Mouse (Mus musculus) intestine, embryonic 16.5 days (tissue): ENCODE measurements around the gene Ccdc115. TPM values are rescaled to one million over a fixed set of nuclear protein-coding genes. Genes with fewer than 3 reads are reported as not detected.

ENCODE experiments used
- ATAC-seq: fragments of 200-750 bp; cut with Nextera tagmentation; 2 replicates; pipeline ENCODE4 v1.8.0; 2017; ENCODE audit warnings: moderate TSS enrichment, moderate library complexity
- H3K27ac ChIP-seq: fragments of 300-500 bp; sonication (generic); 2 replicates; pipeline ENCODE4 v1.5.1; 2014; ENCODE audit warnings: mild to moderate bottlenecking, low read length
- H3K27me3 ChIP-seq: fragments of 300-500 bp; sonication (generic); replicated peaks from 2 replicates; pipeline ENCODE4 v1.6.1; 2014; ENCODE audit warnings: low read length, control low read depth, mixed read lengths; ENCODE audit not compliant: control insufficient read depth, insufficient read depth
- H3K36me3 ChIP-seq: fragments of 300-500 bp; sonication (generic); 2 replicates; pipeline ENCODE4 v1.6.1; 2014; ENCODE audit warnings: low read length, control low read depth; ENCODE audit not compliant: control insufficient read depth, insufficient read depth
- H3K4me1 ChIP-seq: fragments of 300-500 bp; sonication (generic); 2 replicates; pipeline ENCODE4 v1.6.1; 2014; ENCODE audit warnings: low read length, control low read depth, mixed read lengths; ENCODE audit not compliant: control insufficient read depth, insufficient read depth
- H3K4me2 ChIP-seq: fragments of 300-500 bp; sonication (generic); 2 replicates; pipeline ENCODE4 v1.6.1; 2014; ENCODE audit warnings: low read depth, low read length, control low read depth
- H3K4me3 ChIP-seq: fragments of 300-500 bp; sonication (generic); 2 replicates; pipeline ENCODE4 v1.5.1; 2014; ENCODE audit warnings: mild to moderate bottlenecking, low read length
- H3K9ac ChIP-seq: fragments of 300-500 bp; sonication (generic); 2 replicates; pipeline ENCODE4 v1.6.1; 2014; ENCODE audit warnings: low read depth, low read length
- H3K9me3 ChIP-seq: fragments of 300-500 bp; sonication (generic); 2 replicates; pipeline ENCODE4 v1.6.1; 2016; ENCODE audit warnings: low read length, control low read depth; ENCODE audit not compliant: control insufficient read depth
- WGBS: fragments of 180-500 bp; shearing (Covaris S2); extraction: QIAGEN DNeasy Blood & Tissue Kit; methylation state at CpG from one replicate; pipeline ENCODE4 v1.1.7; 2014; 5-methylcytosine and 5-hydroxymethylcytosine counted together
- polyA plus RNA-seq: library from polyadenylated mRNA; unstranded; fragments of >200 nt; fragmentation: Nextera tagmentation; extraction: Ambion mirVana; gene quantifications from 2 replicates; pipeline ENCODE4 v1.2.1, GENCODE M21; 2015

The Ccdc115 gene
- polyA plus RNA-seq, 1 experiment from 2014 or later = 66.4 TPM

DNA sequence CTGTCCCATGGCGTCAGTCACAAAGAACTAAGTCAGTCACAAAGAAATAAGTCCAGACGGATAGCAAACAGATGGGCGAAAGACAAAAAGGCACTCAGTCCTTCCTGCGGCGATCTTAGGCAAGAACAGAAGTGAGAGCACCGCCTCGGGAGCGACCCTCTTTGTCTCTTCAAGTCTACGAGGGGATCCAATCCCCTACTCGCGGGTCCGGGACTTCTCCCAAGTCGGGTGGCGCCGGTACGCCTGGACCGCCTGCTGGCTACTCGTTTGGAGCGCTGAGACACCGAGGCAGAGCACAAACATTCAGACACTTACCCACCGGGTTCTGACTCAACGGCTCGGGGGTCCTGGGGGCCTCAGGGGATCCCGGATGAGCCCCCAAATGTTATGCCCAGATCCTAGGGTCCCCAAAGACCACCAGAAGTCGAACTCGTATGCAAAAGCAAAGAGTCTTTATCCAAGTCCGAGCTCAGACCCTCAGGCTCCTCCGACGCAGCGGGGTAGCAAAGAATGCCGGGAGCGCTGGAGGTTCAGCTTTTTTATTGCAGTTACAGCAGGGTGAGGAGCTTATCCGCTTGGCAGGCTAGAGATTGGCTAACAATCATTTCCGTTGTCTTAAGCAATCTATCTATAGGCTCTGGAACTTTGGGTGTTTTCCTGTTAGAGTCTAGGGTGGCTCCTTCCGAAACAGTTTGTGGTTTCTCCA lies 6.5 kb downstream of the Ccdc115 start:
- Histone ChIP-seq H3K36me3 (peaks cover 9% of the 10 kb centered on the region), H3K9ac (peak overlapping the region; percentile 72), H3K27me3 (no peaks in the 10 kb centered on the region), H3K4me3 (peak overlapping the region; percentile 55), H3K27ac (peak overlapping the region; percentile 67), H3K4me1 (no peaks in the 10 kb centered on the region), H3K4me2 (peak overlapping the region; percentile 87), H3K9me3 (peaks cover 31% of the 10 kb centered on the region)
- ATAC-seq = peak; percentile 61
- WGBS = 14% methylated on average over 35 of the region's 35 CpGs

GRCm38 (mm10) chr1:34432411-34432775 lies 7.1 kb downstream of the Ccdc115 start:
- Histone ChIP-seq H3K27ac (peak overlapping the region; percentile 67; the same call in 1 of the 2 replicates), H3K4me1 (no peaks in the 10 kb centered on the region), H3K9ac (peak overlapping the region; percentile 72; the same call in 1 of the 2 replicates), H3K4me3 (peak overlapping the region; percentile 55), H3K36me3 (peaks cover 9% of the 10 kb centered on the region), H3K27me3 (no peaks in the 10 kb centered on the region), H3K4me2 (peak overlapping the region; percentile 87), H3K9me3 (peaks cover 33% of the 10 kb centered on the region)
- no peak for ATAC-seq
- WGBS = 57% methylated on average over 13 of the region's 13 CpGs

DNA sequence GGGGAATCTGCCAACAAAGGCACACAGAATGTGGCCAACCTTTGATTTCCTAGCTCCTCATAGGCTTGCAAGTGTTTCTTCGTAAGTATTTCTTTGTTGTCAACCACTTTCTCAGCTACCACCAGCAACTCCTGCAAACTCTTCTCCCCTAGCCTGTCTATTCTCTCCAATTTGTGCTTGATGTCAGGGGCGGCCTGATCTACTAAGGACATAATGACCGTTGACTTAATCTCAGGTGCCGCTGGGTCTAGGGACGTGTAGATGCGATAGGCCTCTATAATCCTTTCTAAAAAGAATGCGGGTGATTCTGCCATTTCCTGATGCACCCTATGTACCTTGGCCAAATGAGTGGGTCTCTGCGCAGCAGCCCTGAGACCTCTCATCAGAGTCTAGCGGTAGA lies 8.0 kb downstream of the Ccdc115 start:
- no peaks in the 10 kb centered on the region for H3K4me1 ChIP-seq
- H3K9me3 ChIP-seq = peaks cover 33% of the 10 kb centered on the region
- H3K4me3 ChIP-seq = no peak overlapping the region
- H3K27ac ChIP-seq = no peak overlapping the region
- peaks cover 9% of the 10 kb centered on the region; the same call in 1 of the 2 replicates for H3K36me3 ChIP-seq
- H3K27me3 ChIP-seq = no peaks in the 10 kb centered on the region
- no peak overlapping the region for H3K4me2 ChIP-seq
- ATAC-seq = no peak
- H3K9ac ChIP-seq = no peak overlapping the region
- 98% methylated on average over 9 of the region's 9 CpGs for WGBS

GRCm38 (mm10) chr1:34430981-34431380 lies 8.5 kb downstream of the Ccdc115 start:
- H3K4me1 ChIP-seq = no peaks in the 10 kb centered on the region
- 97% methylated on average over 3 of the region's 3 CpGs for WGBS
- no peaks in the 10 kb centered on the region for H3K27me3 ChIP-seq
- peaks cover 9% of the 10 kb centered on the region; the same call in 1 of the 2 replicates for H3K36me3 ChIP-seq
- H3K27ac ChIP-seq = no peak overlapping the region
- H3K9me3 ChIP-seq = peaks cover 33% of the 10 kb centered on the region
- no peak overlapping the region for H3K4me2 ChIP-seq
- no peak overlapping the region for H3K4me3 ChIP-seq
- no peak for ATAC-seq
- no peak overlapping the region for H3K9ac ChIP-seq

DNA sequence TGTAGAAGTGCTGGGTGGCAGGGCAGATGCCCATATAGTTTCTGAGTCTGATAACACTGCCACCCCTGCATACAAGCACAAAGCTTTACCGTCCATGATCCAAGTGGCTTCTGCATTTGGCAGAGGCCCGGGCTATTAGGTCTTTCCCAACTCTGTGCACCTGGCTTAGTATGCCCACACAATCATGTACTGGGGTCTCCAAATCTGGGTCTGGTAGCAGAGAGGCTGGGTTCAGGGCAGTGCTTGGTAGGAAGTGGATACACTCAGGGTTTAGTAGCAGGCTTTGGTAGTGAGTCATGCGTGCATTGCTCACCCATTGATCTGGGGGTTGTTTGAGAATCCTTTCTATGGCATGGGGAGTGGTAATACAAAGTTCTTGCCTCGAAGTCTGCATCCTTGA lies 10.2 kb downstream of the Ccdc115 start:
- ATAC-seq = no peak
- H3K27ac ChIP-seq = no peak overlapping the region
- H3K36me3 ChIP-seq = peaks cover 9% of the 10 kb centered on the region; the same call in 1 of the 2 replicates
- H3K4me3 ChIP-seq = no peak overlapping the region
- WGBS = 95% methylated on average over 4 of the region's 4 CpGs
- peaks cover 33% of the 10 kb centered on the region for H3K9me3 ChIP-seq
- H3K4me2 ChIP-seq = no peak overlapping the region
- no peak overlapping the region for H3K9ac ChIP-seq
- no peaks in the 10 kb centered on the region for H3K4me1 ChIP-seq
- H3K27me3 ChIP-seq = no peaks in the 10 kb centered on the region

GRCm38 (mm10) chr1:34428466-34428865 lies 11.0 kb downstream of the Ccdc115 start:
- peaks cover 33% of the 10 kb centered on the region for H3K9me3 ChIP-seq

GRCm38 (mm10) chr1:34399182-34399953 lies 40.1 kb downstream of the Ccdc115 start:
- no peak overlapping the region for H3K4me3 ChIP-seq
- no peaks in the 10 kb centered on the region for H3K27me3 ChIP-seq
- no peaks in the 10 kb centered on the region for H3K36me3 ChIP-seq
- no peak for ATAC-seq
- H3K9ac ChIP-seq = no peak overlapping the region
- no peaks in the 10 kb centered on the region for H3K4me1 ChIP-seq
- no peak overlapping the region for H3K4me2 ChIP-seq
- no peak overlapping the region for H3K27ac ChIP-seq
- H3K9me3 ChIP-seq = no peaks in the 10 kb centered on the region
- WGBS = 34% methylated on average over 11 of the region's 11 CpGs

More at GRCm38 (mm10) chr1:34428466-34428865, 11.0 kb downstream of the Ccdc115 start:
- Histone ChIP-seq H3K9ac (no peak overlapping the region), H3K4me3 (no peak overlapping the region), H3K36me3 (peaks cover 9% of the 10 kb centered on the region; the same call in 1 of the 2 replicates), H3K4me2 (no peak overlapping the region), H3K4me1 (no peaks in the 10 kb centered on the region), H3K27ac (no peak overlapping the region), H3K27me3 (no peaks in the 10 kb centered on the region)
- no peak for ATAC-seq
- WGBS = 97% methylated on average over 2 of the region's 2 CpGs

- Histone ChIP-seq H3K9ac (no peak overlapping the region), H3K27me3 (no peaks in the 10 kb centered on the region), H3K4me3 (no peak overlapping the region), H3K4me2 (no peak overlapping the region), H3K4me1 (no peaks in the 10 kb centered on the region), H3K9me3 (no peaks in the 10 kb centered on the region), H3K36me3 (no peaks in the 10 kb centered on the region), H3K27ac (no peak overlapping the region)
- ATAC-seq = no peak
- WGBS = 87% methylated on average over 4 of the region's 4 CpGs
Observed at GRCm38 (mm10) chr1:34396321-34396720, 43.2 kb downstream of the Ccdc115 start.

DNA sequence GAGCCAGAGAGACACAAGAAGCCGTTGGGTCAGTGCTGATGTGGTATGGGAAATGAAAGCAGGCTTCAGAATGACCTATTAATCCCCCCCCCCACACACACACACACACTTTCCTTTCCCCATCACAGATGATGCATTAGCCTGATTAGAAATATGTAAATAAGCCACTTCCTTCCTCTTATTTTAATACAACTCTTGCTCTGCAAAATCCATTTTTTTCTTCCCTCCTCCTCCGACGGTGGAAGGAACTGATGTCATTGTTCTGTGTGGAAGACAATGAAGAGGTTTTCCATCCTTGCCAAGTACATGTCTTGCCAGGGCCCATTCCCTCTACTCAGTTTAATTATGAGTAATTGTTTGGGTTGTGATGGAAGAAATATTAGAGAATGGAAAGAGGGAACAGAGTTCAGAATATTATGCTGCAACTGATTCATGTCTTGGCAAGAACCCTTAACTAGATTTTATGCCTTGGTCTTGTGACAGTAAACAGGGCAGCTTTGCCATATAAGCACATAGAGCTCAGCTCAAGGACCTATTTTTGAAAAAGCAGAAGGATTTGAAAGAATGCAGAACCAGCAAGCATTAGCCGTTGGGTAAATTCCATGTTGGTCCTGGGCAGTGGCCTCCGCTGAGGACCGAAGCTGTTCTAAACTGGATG lies 50.1 kb downstream of the Ccdc115 start:
- no peak overlapping the region for H3K4me3 ChIP-seq
- no peaks in the 10 kb centered on the region for H3K9me3 ChIP-seq
- ATAC-seq = peak; percentile 76
- peak overlapping the region; percentile 62 for H3K27ac ChIP-seq
- no peak overlapping the region for H3K9ac ChIP-seq
- no peaks in the 10 kb centered on the region for H3K36me3 ChIP-seq
- WGBS = 59% methylated on average over 6 of the region's 6 CpGs
- no peak overlapping the region for H3K4me2 ChIP-seq
- peaks cover 3% of the 10 kb centered on the region; the same call in 1 of the 2 replicates for H3K4me1 ChIP-seq
- H3K27me3 ChIP-seq = no peaks in the 10 kb centered on the region
